Mouse (Mus musculus): ENCODE data around the gene Micu1. TPM values are rescaled to one million over a fixed set of nuclear protein-coding genes. Genes with fewer than 3 reads are reported as not detected.

The Micu1 gene
- polyA plus RNA-seq, 1 experiment from 2014 or later: 42.5 TPM

- Histone ChIP-seq H3K4me1 (ENCODE audit: control insufficient read depth in 2 of 2, insufficient read depth in 2 of 2, low read length in 2 of 2) (peaks cover 4 to 7% of the 10 kb centered on the region in 2 experiments; a peak in 3 of 4 replicates), H3K4me2 (ENCODE audit: low read length) (peak overlapping the region; percentile 51), H3K9ac (ENCODE audit: low read length) (peak overlapping the region; percentile 40; the same call in 1 of the 2 replicates), H3K4me3 (ENCODE audit: control insufficient read depth in 1 of 2, insufficient read depth in 1 of 2, low read depth in 1 of 2, low read length in 2 of 2) (no peak overlapping the region), H3K36me3 (ENCODE audit: control insufficient read depth, insufficient read depth, low read length) (no peaks in the 10 kb centered on the region), H3K27ac (replicated peaks in 1 of 2; ENCODE audit: control insufficient read depth in 1 of 2, insufficient read depth in 1 of 2, low read depth in 2 of 2, low read length in 2 of 2) (peak overlapping the region; percentile 34 to 44; a peak in 2 of 4 replicates), H3K9me3 (ENCODE audit: control insufficient read depth, low read length) (no peaks in the 10 kb centered on the region), H3K27me3 (ENCODE audit: control insufficient read depth, insufficient read depth, low read length) (no peaks in the 10 kb centered on the region)
- no peak for ATAC-seq (ENCODE audit: insufficient number of reproducible peaks, insufficient read depth, low FRiP score, low read depth)
- WGBS: 11% methylated on average over 13 of the region's 13 CpGs
Measured at GRCm38 (mm10) chr10:59812939-59813338, 110.7 kb downstream of the Micu1 start.

GRCm38 (mm10) chr10:59813759-59814158, 111.5 kb downstream of the Micu1 start:
- Histone ChIP-seq H3K36me3 (ENCODE audit: control insufficient read depth, insufficient read depth, low read length) (no peaks in the 10 kb centered on the region), H3K4me2 (ENCODE audit: low read length) (no peak overlapping the region), H3K9me3 (ENCODE audit: control insufficient read depth, low read length) (no peaks in the 10 kb centered on the region), H3K9ac (ENCODE audit: low read length) (no peak overlapping the region), H3K4me1 (ENCODE audit: control insufficient read depth in 2 of 2, insufficient read depth in 2 of 2, low read length in 2 of 2) (peaks cover 4 to 7% of the 10 kb centered on the region in 2 experiments; a peak in 3 of 4 replicates), H3K27ac (replicated peaks in 1 of 2; ENCODE audit: control insufficient read depth in 1 of 2, insufficient read depth in 1 of 2, low read depth in 2 of 2, low read length in 2 of 2) (no peak overlapping the region), H3K4me3 (ENCODE audit: control insufficient read depth in 1 of 2, insufficient read depth in 1 of 2, low read depth in 1 of 2, low read length in 2 of 2) (no peak overlapping the region), H3K27me3 (ENCODE audit: control insufficient read depth, insufficient read depth, low read length) (no peaks in the 10 kb centered on the region)
- WGBS: 81% methylated on average over 9 of the region's 9 CpGs
- no peak for ATAC-seq (ENCODE audit: insufficient number of reproducible peaks, insufficient read depth, low FRiP score, low read depth)

GRCm38 (mm10) chr10:59814505-59815155, 112.4 kb downstream of the Micu1 start:
- H3K27me3 ChIP-seq (ENCODE audit: control insufficient read depth, insufficient read depth, low read length): no peaks in the 10 kb centered on the region
- no peak overlapping the region for H3K27ac ChIP-seq (replicated peaks in 1 of 2; ENCODE audit: control insufficient read depth in 1 of 2, insufficient read depth in 1 of 2, low read depth in 2 of 2, low read length in 2 of 2)
- H3K36me3 ChIP-seq (ENCODE audit: control insufficient read depth, insufficient read depth, low read length): no peaks in the 10 kb centered on the region
- H3K9ac ChIP-seq (ENCODE audit: low read length): no peak overlapping the region
- H3K4me2 ChIP-seq (ENCODE audit: low read length): no peak overlapping the region
- 61% methylated on average over 7 of the region's 7 CpGs for WGBS
- ATAC-seq (ENCODE audit: insufficient number of reproducible peaks, insufficient read depth, low FRiP score, low read depth): no peak
- peaks cover 7% of the 10 kb centered on the region in 2 experiments; a peak in 3 of 4 replicates for H3K4me1 ChIP-seq (ENCODE audit: control insufficient read depth in 2 of 2, insufficient read depth in 2 of 2, low read length in 2 of 2)
- no peaks in the 10 kb centered on the region for H3K9me3 ChIP-seq (ENCODE audit: control insufficient read depth, low read length)
- H3K4me3 ChIP-seq (ENCODE audit: control insufficient read depth in 1 of 2, insufficient read depth in 1 of 2, low read depth in 1 of 2, low read length in 2 of 2): no peak overlapping the region

DNA sequence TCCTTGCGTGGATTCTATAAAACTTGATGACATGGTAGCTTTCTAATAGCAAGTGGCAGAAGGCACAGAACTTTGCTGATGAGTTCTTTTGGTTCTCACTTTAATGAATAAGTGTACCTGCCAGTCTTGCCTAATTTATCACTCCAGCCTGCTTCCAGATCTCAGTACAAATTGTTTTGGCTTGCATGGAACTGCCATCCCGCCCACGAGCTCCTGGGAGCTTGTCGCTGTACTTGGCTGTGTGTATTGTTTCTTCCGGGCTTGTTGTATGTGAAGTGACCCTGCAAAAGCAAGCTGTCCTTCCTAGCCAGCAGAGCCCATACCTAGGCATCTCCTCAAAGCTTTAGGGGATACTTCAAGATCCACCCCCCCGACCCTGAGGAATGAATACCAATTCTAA, 114.3 kb downstream of the Micu1 start:
- Histone ChIP-seq H3K4me2 (ENCODE audit: low read length) (no peak overlapping the region), H3K36me3 (ENCODE audit: control insufficient read depth, insufficient read depth, low read length) (no peaks in the 10 kb centered on the region), H3K9ac (ENCODE audit: low read length) (no peak overlapping the region), H3K4me3 (ENCODE audit: control insufficient read depth in 1 of 2, insufficient read depth in 1 of 2, low read depth in 1 of 2, low read length in 2 of 2) (no peak overlapping the region), H3K27me3 (ENCODE audit: control insufficient read depth, insufficient read depth, low read length) (no peaks in the 10 kb centered on the region), H3K27ac (replicated peaks in 1 of 2; ENCODE audit: control insufficient read depth in 1 of 2, insufficient read depth in 1 of 2, low read depth in 2 of 2, low read length in 2 of 2) (no peak overlapping the region), H3K9me3 (ENCODE audit: control insufficient read depth, low read length) (no peaks in the 10 kb centered on the region), H3K4me1 (ENCODE audit: control insufficient read depth in 2 of 2, insufficient read depth in 2 of 2, low read length in 2 of 2) (peaks cover 7% of the 10 kb centered on the region in 2 experiments; a peak in 3 of 4 replicates)
- WGBS: 85% methylated on average over 6 of the region's 6 CpGs
- no peak for ATAC-seq (ENCODE audit: insufficient number of reproducible peaks, insufficient read depth, low FRiP score, low read depth)

DNA sequence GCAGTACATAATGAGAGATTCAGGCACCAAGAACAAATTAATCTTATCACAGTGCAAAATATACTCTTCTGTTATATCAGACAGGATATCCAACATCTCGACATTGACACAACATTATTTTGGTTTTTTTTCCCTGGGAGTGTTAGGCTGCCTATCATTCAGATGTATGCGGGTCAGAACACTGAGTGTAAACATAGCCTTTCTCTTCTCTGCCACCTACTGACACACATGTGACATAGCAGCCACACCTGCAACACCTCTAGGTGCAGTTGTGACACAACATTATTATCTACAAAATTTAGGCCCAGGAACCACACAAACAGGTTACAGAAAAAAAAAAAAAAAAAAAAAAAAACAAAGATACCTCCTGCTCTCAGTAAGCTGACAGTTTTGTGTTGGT, 115.3 kb downstream of the Micu1 start:
- peaks cover 7% of the 10 kb centered on the region in 2 experiments; a peak in 3 of 4 replicates for H3K4me1 ChIP-seq (ENCODE audit: control insufficient read depth in 2 of 2, insufficient read depth in 2 of 2, low read length in 2 of 2)
- WGBS: 29% methylated on average over 2 of the region's 2 CpGs

GRCm38 (mm10) chr10:59817991-59818390, 115.7 kb downstream of the Micu1 start:
- 87% methylated on average over 8 of the region's 8 CpGs for WGBS
- H3K4me3 ChIP-seq (ENCODE audit: control insufficient read depth in 1 of 2, insufficient read depth in 1 of 2, low read depth in 1 of 2, low read length in 2 of 2): no peak overlapping the region
- H3K4me1 ChIP-seq (ENCODE audit: control insufficient read depth in 2 of 2, insufficient read depth in 2 of 2, low read length in 2 of 2): peaks cover 2 to 4% of the 10 kb centered on the region in 2 experiments; a peak in 3 of 4 replicates
- H3K36me3 ChIP-seq (ENCODE audit: control insufficient read depth, insufficient read depth, low read length): no peaks in the 10 kb centered on the region
- no peak overlapping the region for H3K4me2 ChIP-seq (ENCODE audit: low read length)
- no peaks in the 10 kb centered on the region for H3K27me3 ChIP-seq (ENCODE audit: control insufficient read depth, insufficient read depth, low read length)
- H3K9me3 ChIP-seq (ENCODE audit: control insufficient read depth, low read length): no peaks in the 10 kb centered on the region
- ATAC-seq (ENCODE audit: insufficient number of reproducible peaks, insufficient read depth, low FRiP score, low read depth): no peak
- H3K27ac ChIP-seq (replicated peaks in 1 of 2; ENCODE audit: control insufficient read depth in 1 of 2, insufficient read depth in 1 of 2, low read depth in 2 of 2, low read length in 2 of 2): no peak overlapping the region
- H3K9ac ChIP-seq (ENCODE audit: low read length): no peak overlapping the region

More for the DNA sequence above, 115.3 kb downstream of the Micu1 start:
- H3K9me3 ChIP-seq (ENCODE audit: control insufficient read depth, low read length): no peaks in the 10 kb centered on the region
- no peaks in the 10 kb centered on the region for H3K36me3 ChIP-seq (ENCODE audit: control insufficient read depth, insufficient read depth, low read length)
- no peak for ATAC-seq (ENCODE audit: insufficient number of reproducible peaks, insufficient read depth, low FRiP score, low read depth)
- no peaks in the 10 kb centered on the region for H3K27me3 ChIP-seq (ENCODE audit: control insufficient read depth, insufficient read depth, low read length)
- no peak overlapping the region for H3K27ac ChIP-seq (replicated peaks in 1 of 2; ENCODE audit: control insufficient read depth in 1 of 2, insufficient read depth in 1 of 2, low read depth in 2 of 2, low read length in 2 of 2)
- no peak overlapping the region for H3K4me3 ChIP-seq (ENCODE audit: control insufficient read depth in 1 of 2, insufficient read depth in 1 of 2, low read depth in 1 of 2, low read length in 2 of 2)
- H3K9ac ChIP-seq (ENCODE audit: low read length): no peak overlapping the region
- no peak overlapping the region for H3K4me2 ChIP-seq (ENCODE audit: low read length)

- no peaks in the 10 kb centered on the region for H3K36me3 ChIP-seq (ENCODE audit: control insufficient read depth, insufficient read depth, low read length)
- H3K4me1 ChIP-seq (ENCODE audit: control insufficient read depth in 2 of 2, insufficient read depth in 2 of 2, low read length in 2 of 2): peaks cover 0 to 2% of the 10 kb centered on the region in 2 experiments; a peak in 2 of 4 replicates
- H3K27ac ChIP-seq (replicated peaks in 1 of 2; ENCODE audit: control insufficient read depth in 1 of 2, insufficient read depth in 1 of 2, low read depth in 2 of 2, low read length in 2 of 2): no peak overlapping the region; a peak in 1 of 4 replicates
- WGBS: 53% methylated on average over 9 of the region's 9 CpGs
- H3K4me2 ChIP-seq (ENCODE audit: low read length): peak overlapping the region; percentile 16; the same call in 1 of the 2 replicates
- H3K27me3 ChIP-seq (ENCODE audit: control insufficient read depth, insufficient read depth, low read length): no peaks in the 10 kb centered on the region
- H3K9ac ChIP-seq (ENCODE audit: low read length): no peak overlapping the region
- H3K4me3 ChIP-seq (ENCODE audit: control insufficient read depth in 1 of 2, insufficient read depth in 1 of 2, low read depth in 1 of 2, low read length in 2 of 2): no peak overlapping the region
- H3K9me3 ChIP-seq (ENCODE audit: control insufficient read depth, low read length): no peaks in the 10 kb centered on the region
- ATAC-seq (ENCODE audit: insufficient number of reproducible peaks, insufficient read depth, low FRiP score, low read depth): no peak
Measured at GRCm38 (mm10) chr10:59819146-59819545, 116.9 kb downstream of the Micu1 start.

Measured in heart, embryonic 14.5 days (tissue).